Mouse (Mus musculus): ENCODE results near the gene Twnk. TPM values are rescaled to one million over a fixed set of nuclear protein-coding genes. Genes with fewer than 3 reads are reported as not detected.

The Twnk gene
- total RNA-seq, 2 experiments from 2014 or later, result 15.8 to 16.5 TPM

DNA sequence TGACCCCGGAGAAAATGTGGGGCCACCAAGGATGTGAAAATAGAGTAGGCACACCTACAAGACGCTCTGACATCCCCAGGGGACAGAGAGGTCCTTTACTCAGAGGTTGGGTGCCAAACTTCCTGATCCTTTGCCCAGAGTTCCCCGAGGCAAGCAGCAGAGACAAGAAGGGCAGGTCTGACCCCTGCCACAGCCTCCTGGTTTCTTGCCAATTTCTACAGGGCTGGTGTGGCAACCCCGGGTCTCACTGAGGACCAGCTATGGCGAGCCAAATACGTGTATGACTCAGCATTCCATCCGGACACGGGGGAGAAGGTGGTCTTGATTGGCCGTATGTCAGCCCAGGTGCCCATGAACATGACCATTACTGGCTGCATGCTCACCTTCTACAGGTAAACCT is 44.1 kb downstream of the Twnk start:
- no peak for DNase-seq

DNA sequence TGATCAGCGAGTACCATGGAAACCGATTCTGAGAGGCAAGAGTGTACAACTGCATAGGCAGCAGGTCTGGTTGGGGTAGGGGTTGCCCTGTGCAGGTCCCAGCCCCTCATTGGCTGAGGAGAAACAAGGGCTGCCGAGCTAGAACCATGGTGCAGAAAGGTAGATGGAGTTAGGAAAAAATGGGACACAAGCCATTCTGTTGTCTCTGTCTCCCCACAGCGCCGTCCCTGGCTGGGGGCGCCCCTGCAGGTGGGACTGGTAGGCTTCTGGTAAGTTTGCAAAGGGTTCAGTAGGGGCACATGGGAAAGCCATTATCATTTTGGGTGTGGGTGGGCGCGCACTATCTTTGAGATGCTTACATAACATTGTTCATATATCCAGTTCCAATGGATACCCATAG is 48.0 kb downstream of the Twnk start:
- DNase-seq, result no peak

DNA sequence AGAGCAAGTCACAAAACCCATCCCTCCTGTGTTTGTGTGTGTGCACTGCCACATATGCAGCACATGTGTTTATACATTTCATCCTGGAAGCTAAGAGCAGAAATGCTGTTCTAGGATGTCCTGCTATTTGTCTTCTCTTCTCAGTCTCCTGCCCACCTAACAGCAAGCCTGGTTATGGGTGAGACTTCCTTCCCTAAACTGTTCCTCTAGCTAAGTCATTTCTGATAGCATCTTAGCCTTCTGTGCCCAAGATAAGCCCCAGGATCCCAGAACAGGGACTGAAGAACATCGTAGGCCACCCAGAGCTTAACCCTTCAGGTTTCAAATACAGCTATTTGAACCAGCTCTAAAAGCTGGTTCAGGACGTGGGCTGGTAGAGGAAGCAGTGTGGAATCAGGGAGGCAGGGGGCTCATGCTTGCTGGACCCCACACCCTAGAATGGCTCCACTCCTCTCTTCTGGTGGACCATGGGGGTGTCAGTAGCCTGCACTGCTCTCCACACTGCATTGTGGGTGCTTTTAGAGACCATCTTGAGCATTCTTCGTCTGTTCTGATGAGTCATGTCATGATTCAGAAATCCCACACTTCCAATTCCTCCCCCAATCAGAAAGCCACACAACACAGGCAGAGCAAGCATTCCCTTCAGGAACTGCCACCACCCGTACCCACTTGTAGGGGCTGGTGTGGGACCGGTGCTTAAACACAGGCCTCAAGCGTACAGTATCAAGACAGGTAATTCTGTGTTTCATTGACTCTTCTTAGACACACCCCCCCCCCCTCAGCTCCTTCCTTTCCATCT is 49.6 kb downstream of the Twnk start:
- DNase-seq, result no peak

DNA sequence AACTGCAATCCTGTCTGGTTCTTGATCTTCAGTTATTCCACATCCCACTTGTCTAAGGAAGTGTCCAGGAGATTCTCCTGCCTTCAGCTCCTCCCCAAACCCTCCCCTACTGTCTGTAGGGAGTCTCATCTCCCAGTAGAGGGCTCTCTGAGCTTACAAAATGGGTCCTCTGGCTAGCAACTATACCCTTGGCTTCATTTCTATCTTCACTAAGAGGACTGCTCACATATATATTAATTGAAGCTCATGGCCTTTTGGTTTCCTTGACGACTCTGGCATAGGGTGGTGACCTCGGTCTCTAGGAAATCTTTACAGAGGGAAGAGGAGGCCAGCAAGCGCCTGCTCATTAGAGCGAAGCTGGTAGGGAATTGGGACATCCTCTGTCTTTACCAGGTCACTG is 50.9 kb downstream of the Twnk start:
- no peak for DNase-seq

DNA sequence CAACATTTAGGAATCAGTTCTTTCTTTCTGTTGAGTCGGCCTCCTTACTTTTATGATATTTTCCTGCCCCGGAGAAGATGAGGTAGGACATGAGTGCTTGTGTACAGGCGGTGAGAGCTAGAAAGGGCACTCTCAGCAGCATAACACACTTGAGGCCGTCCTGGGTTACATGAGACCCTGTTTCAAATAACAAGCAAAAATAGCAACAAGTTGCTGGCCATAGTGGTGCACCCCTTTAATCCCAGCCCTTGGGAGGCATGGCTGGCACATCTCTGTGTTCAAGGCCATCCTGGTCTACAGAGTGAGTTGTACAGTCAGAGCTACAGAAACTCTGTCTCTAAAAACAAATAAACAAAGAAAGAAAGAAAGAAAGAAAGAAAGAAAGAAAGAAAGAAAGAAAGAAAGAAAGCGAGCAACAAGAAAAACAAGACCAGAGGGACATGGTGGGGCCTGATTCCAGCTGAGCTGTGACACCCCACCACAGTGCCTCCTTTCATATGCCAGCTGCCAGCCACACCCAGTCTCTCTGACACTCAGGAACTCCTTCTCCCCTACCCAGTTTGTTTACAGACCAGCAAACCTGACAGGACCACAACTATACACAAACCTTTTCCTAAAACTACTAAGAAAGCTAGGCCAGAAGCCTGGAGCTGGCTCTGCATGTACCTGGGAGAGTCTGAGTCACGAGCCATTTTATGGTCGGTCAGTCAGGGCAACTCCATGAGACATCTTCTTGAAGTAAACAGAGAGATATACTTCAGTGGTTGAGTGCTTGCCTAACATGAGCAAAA is 51.6 kb downstream of the Twnk start:
- DNase-seq, result no peak

DNA sequence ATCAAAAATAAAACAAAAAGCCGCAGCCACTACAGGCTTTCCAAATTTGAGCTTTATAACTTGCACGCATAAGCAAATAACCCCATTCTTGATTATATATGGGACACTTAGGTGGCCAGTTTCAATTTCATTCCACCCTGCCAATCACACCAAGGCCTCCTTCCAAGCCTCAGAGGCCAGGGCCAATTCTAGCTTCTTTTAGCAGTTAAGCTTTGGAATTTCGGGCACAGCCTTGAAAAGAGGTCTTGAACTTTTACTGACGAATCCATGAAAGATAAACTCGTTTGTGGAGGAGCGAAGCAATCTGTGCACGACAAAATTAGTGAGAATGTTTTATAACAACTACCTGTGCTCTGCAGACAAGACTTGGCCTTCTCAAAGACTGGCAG is 52.3 kb downstream of the Twnk start:
- DNase-seq, result no peak

DNA sequence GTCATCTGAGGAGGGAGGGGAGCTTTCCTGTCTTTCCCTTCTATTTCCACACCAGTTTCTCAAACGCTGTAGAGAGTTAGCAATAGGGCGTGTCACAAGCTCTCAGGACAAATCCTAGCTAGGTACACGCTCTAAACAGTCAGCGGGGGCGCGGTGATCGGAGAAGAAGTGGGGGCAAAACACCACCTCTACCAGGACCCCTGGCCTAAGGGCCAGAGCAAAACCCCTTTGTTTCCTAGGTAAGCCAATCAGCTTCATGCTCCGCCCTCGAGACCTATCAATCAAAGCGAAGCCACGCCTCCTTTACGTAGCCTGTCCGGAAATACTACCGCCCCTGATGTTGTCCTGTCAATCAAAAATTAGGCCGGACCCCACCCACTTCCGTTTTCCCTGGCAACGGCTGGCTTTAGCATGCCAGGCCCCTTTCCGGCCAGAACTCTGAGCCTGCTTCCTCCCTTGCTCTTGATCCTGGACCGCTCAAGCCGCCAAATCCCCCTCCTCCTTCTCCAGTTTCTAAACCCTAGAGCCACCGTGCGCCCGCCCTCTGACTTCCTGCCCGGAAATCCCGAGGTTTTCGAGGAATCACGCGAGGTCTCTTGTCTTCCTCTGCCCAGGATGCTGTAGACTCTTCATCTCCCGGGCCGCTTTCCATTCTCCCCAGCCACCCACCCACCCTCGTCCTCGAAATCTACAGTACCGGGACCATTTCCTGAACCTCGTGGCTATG is 52.8 kb downstream of the Twnk start:
- DNase-seq, result peak; percentile 90

DNA sequence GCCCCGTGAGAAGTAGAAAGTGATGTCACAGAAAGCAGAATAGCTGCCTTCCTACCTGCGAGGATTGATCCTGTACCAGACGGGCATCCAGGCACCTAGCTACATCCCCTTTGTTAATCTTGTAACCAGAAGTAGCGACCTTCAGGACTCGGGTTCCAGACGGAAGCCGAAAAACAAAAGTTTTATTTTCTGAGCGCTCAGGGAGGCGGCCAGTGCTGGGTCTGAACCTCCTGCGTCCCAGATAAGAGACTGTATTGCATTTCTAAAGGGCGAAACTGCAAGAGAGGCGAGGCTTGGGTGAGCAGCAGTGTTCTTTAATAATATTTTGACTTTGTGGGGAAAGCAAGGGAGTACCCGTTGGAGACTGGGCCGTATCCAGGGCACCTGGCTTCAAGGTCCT is 53.4 kb downstream of the Twnk start:
- DNase-seq, result no peak

Other genes with a start within 250 kb of the Twnk start
- under 1 TPM; 0.32 to 0.35 TPM for gene Pax2, start 249.6 kb upstream of the Twnk start, total RNA-seq (2021)
- gene Slf2, start 74.5 kb upstream of the Twnk start, total RNA-seq (2021), result 10 to 100 TPM; 39.5 to 46.2 TPM
- 10 to 100 TPM; 23.2 to 23.5 TPM for gene Sema4g, start 16.6 kb upstream of the Twnk start, total RNA-seq (2021)
- 10 to 100 TPM; 37.6 to 41.8 TPM for gene Mrpl43, start 779 bp downstream of the Twnk start, total RNA-seq (2021)
- 10 to 100 TPM; 25.6 to 30.8 TPM for gene Lzts2, start 8.8 kb downstream of the Twnk start, total RNA-seq (2021)
- gene Pdzd7, start 40.1 kb downstream of the Twnk start, total RNA-seq (2021), result 1 to 10 TPM; 2.2 to 3.4 TPM
- 10 to 100 TPM; 82.4 to 91.5 TPM for gene Sfxn3, start 41.8 kb downstream of the Twnk start, total RNA-seq (2021)
- gene Kazald1, start 69.6 kb downstream of the Twnk start, total RNA-seq (2021), result 1 to 10 TPM; 1.2 to 1.6 TPM
- gene Tlx1, start 145.0 kb downstream of the Twnk start, total RNA-seq (2021), result not detected
- gene Lbx1, start 230.1 kb downstream of the Twnk start, total RNA-seq (2021), result not detected